Mouse (Mus musculus): ENCODE measurements around the gene Tra2a.

GRCm38 (mm10) chr6:49208297-49208930 lies 55.4 kb downstream of the Tra2a start:
- no peak for TF ChIP-seq CTCF (IDR thresholded peaks at IDR 0.05; ENCODE audit: low read depth, low read length)
- TF ChIP-seq POLR2A (IDR thresholded peaks at IDR 0.05; ENCODE audit: borderline replicate concordance, low read depth, low read length): no peak
